Mouse (Mus musculus) cerebellum, adult 2 months (tissue): Measurements from ENCODE around the gene Scpep1. TPM values are rescaled to one million over a fixed set of nuclear protein-coding genes. Genes with fewer than 3 reads are reported as not detected.
"Not testable (repeated sequence)": the region's sequence is repeated elsewhere in the genome, so short reads cannot be mapped to it uniquely, and the experiment has no call there.

ENCODE experiments used
- DNase-seq, 2 experiments: peaks; one replicate each; pipeline ENCODE4 v3.0.0; 2021
- H3K27ac ChIP-seq: fragments of 200-500 bp; 2 replicates; pipeline ENCODE4 v1.5.1; 2012; ENCODE audit warnings: low read length, control low read depth, inconsistent platforms; ENCODE audit not compliant: insufficient read depth
- H3K27me3 ChIP-seq: fragments of 200-500 bp; 2 replicates; pipeline ENCODE4 v1.6.1; 2012; ENCODE audit warnings: inconsistent platforms, mild to moderate bottlenecking, low read length, moderate library complexity; ENCODE audit not compliant: control insufficient read depth, insufficient read depth
- H3K4me1 ChIP-seq: fragments of 200-500 bp; 2 replicates; pipeline ENCODE4 v1.6.1; 2011; ENCODE audit warnings: low read length; ENCODE audit not compliant: control insufficient read depth, insufficient read depth
- H3K4me3 ChIP-seq: fragments of 200-500 bp; replicated peaks from 2 replicates; pipeline ENCODE3; 2011; ENCODE audit warnings: mild to moderate bottlenecking, low read depth, low read length, control low read depth; ENCODE audit not compliant: insufficient read depth
- CTCF ChIP-seq: fragments of 200-500 bp; IDR thresholded peaks from 2 replicates; pipeline ENCODE4 v1.5.1; 2011; ENCODE audit warnings: low read depth, mild to moderate bottlenecking, control low read depth, low read length, moderate library complexity, borderline replicate concordance; ENCODE audit not compliant: insufficient read depth
- POLR2A ChIP-seq: fragments of 200-500 bp; IDR thresholded peaks from 2 replicates; pipeline ENCODE4 v1.6.1; 2011; ENCODE audit warnings: low read length, control low read depth, borderline replicate concordance; ENCODE audit not compliant: insufficient read depth
- WGBS: fragments of 180-500 bp; shearing (Covaris S2); methylation state at CpG from one replicate; pipeline ENCODE4 v1.1.7; 2018; 5-methylcytosine and 5-hydroxymethylcytosine counted together
- polyA plus RNA-seq: library from polyadenylated mRNA; depleted of rRNA; stranded (reverse); fragments of >200 nt; gene quantifications from 2 replicates; pipeline ENCODE4 v1.2.3, GENCODE M21; 2012

The Scpep1 gene
- polyA plus RNA-seq, 1 experiment = 18.6 TPM

- TF ChIP-seq POLR2A (no peak), CTCF (no peak)
- no peak within 1 kb of the TSS for H3K27ac ChIP-seq
- no peaks in the 10 kb centered on the region for H3K4me1 ChIP-seq
- 10% methylated on average over 48 of the region's 48 CpGs for WGBS
- no peaks in the 10 kb centered on the region for H3K27me3 ChIP-seq
- no peak for DNase-seq
- H3K4me3 ChIP-seq = peak within 1 kb of the TSS; percentile 25
These were observed 43.9 kb upstream of the Scpep1 start, which contains the start of gene Trim25 for GRCm38 (mm10) chr11:88998974-88999722. Trim25 (plus strand) TSS chr11:88999376.

GRCm38 (mm10) chr11:88998406-88998805, 43.1 kb upstream of the Scpep1 start:
- 38% methylated on average over 3 of the region's 3 CpGs for WGBS
- TF ChIP-seq CTCF (no peak), POLR2A (no peak)
- Histone ChIP-seq H3K4me1 (no peaks in the 10 kb centered on the region), H3K4me3 (no peak overlapping the region), H3K27me3 (no peaks in the 10 kb centered on the region), H3K27ac (no peak overlapping the region)
- no peak for DNase-seq

- 87% methylated on average over 5 of the region's 5 CpGs for WGBS
- not testable (repeated sequence) for H3K27ac ChIP-seq, H3K4me1 ChIP-seq, H3K27me3 ChIP-seq, H3K4me3 ChIP-seq, DNase-seq
These were observed 42.1 kb upstream of the Scpep1 start for GRCm38 (mm10) chr11:88997343-88997742.

GRCm38 (mm10) chr11:88996427-88996826, 41.2 kb upstream of the Scpep1 start:
- WGBS = 54% methylated on average over 7 of the region's 7 CpGs
- no peak for DNase-seq
- H3K4me1 ChIP-seq = no peaks in the 10 kb centered on the region; the same call in 1 of the 2 replicates
- H3K27me3 ChIP-seq = no peaks in the 10 kb centered on the region
- no peak overlapping the region for H3K4me3 ChIP-seq
- H3K27ac ChIP-seq = no peak overlapping the region
- no peak for TF ChIP-seq CTCF
- no peak for TF ChIP-seq POLR2A

- H3K4me1 ChIP-seq = no peaks in the 10 kb centered on the region; the same call in 1 of the 2 replicates
- no peak for TF ChIP-seq POLR2A
- no peak for TF ChIP-seq CTCF
- WGBS = 95% methylated on average over 2 of the region's 2 CpGs
- H3K27me3 ChIP-seq = no peaks in the 10 kb centered on the region
- no peak overlapping the region for H3K4me3 ChIP-seq
- no peak overlapping the region for H3K27ac ChIP-seq
- DNase-seq = no peak
These were observed 40.4 kb upstream of the Scpep1 start for GRCm38 (mm10) chr11:88995616-88996015.

GRCm38 (mm10) chr11:88994492-88994891, 39.2 kb upstream of the Scpep1 start:
- 85% methylated on average over 7 of the region's 7 CpGs for WGBS
- H3K27me3 ChIP-seq = no peaks in the 10 kb centered on the region
- H3K4me3 ChIP-seq = no peak overlapping the region
- H3K4me1 ChIP-seq = no peaks in the 10 kb centered on the region; the same call in 1 of the 2 replicates
- DNase-seq = no peak
- TF ChIP-seq POLR2A (no peak), CTCF (no peak)
- no peak overlapping the region for H3K27ac ChIP-seq

- Histone ChIP-seq H3K27me3 (no peaks in the 10 kb centered on the region), H3K4me1 (no peaks in the 10 kb centered on the region; the same call in 1 of the 2 replicates), H3K27ac (no peak overlapping the region), H3K4me3 (no peak overlapping the region)
- WGBS = 19% methylated on average over 5 of the region's 5 CpGs
- TF ChIP-seq CTCF (peak; percentile 44; the same call in 1 of the 2 replicates), POLR2A (no peak)
- peak in 1 of 2 experiments; percentile 23 for DNase-seq
These were observed 38.4 kb upstream of the Scpep1 start for GRCm38 (mm10) chr11:88993625-88994024.

- no peak overlapping the region for H3K27ac ChIP-seq
- TF ChIP-seq POLR2A (no peak), CTCF (no peak)
- no peak overlapping the region for H3K4me3 ChIP-seq
- no peaks in the 10 kb centered on the region for H3K27me3 ChIP-seq
- no peak for DNase-seq
- no peaks in the 10 kb centered on the region; the same call in 1 of the 2 replicates for H3K4me1 ChIP-seq
- WGBS = 45% methylated on average over 7 of the region's 7 CpGs
These were observed 37.9 kb upstream of the Scpep1 start for GRCm38 (mm10) chr11:88993186-88993585.
